Mouse (Mus musculus) c-Kit-negative CD71-positive TER-119-positive erythroid progenitor cells, embryonic 14.5 days (primary cell): ENCODE data around the gene Pex5l.

ENCODE experiments used
- DNase-seq: peaks from one replicate; pipeline ENCODE4 v3.0.0-alpha.2; 2013; ENCODE audit warnings: low read depth, low spot score

Pex5l gene

GRCm38 (mm10) chr3:33063590-33063989 lies 79.5 kb downstream of the Pex5l start:
- DNase-seq: no peak

GRCm38 (mm10) chr3:33061428-33061827 lies 81.6 kb downstream of the Pex5l start:
- no peak for DNase-seq

GRCm38 (mm10) chr3:33061016-33061415 lies 82.0 kb downstream of the Pex5l start:
- DNase-seq: no peak

- DNase-seq: no peak
These were observed 82.6 kb downstream of the Pex5l start for GRCm38 (mm10) chr3:33060343-33060937.

GRCm38 (mm10) chr3:33048304-33048703 lies 94.7 kb downstream of the Pex5l start:
- DNase-seq: no peak

GRCm38 (mm10) chr3:33044799-33045106 lies 98.3 kb downstream of the Pex5l start:
- DNase-seq: no peak

- DNase-seq: no peak
These were observed 98.9 kb downstream of the Pex5l start for GRCm38 (mm10) chr3:33043896-33044798.

- no peak for DNase-seq
These were observed 118.5 kb downstream of the Pex5l start for GRCm38 (mm10) chr3:33024566-33024965.

- no peak for DNase-seq
These were observed 139.1 kb downstream of the Pex5l start for GRCm38 (mm10) chr3:33003901-33004300.

- DNase-seq: no peak
These were observed 141.3 kb downstream of the Pex5l start for GRCm38 (mm10) chr3:33001769-33002168.

GRCm38 (mm10) chr3:33000383-33001015 lies 142.5 kb downstream of the Pex5l start:
- DNase-seq: no peak

- no peak for DNase-seq
These were observed 151.1 kb downstream of the Pex5l start for GRCm38 (mm10) chr3:32991713-32992575.

- no peak for DNase-seq
These were observed 155.2 kb downstream of the Pex5l start for GRCm38 (mm10) chr3:32987806-32988205.

- no peak for DNase-seq
These were observed 157.9 kb downstream of the Pex5l start for GRCm38 (mm10) chr3:32985141-32985540.

GRCm38 (mm10) chr3:32979981-32980380 lies 163.1 kb downstream of the Pex5l start:
- DNase-seq: no peak

GRCm38 (mm10) chr3:32979238-32979637 lies 163.8 kb downstream of the Pex5l start:
- DNase-seq: no peak

- no peak for DNase-seq
These were observed 172.8 kb downstream of the Pex5l start for GRCm38 (mm10) chr3:32970257-32970656.

- no peak for DNase-seq
These were observed 174.2 kb downstream of the Pex5l start for GRCm38 (mm10) chr3:32968671-32969425.

- no peak for DNase-seq
These were observed 177.5 kb downstream of the Pex5l start for GRCm38 (mm10) chr3:32965528-32965927.

GRCm38 (mm10) chr3:32961494-32961893 lies 181.6 kb downstream of the Pex5l start:
- DNase-seq: no peak

- DNase-seq: no peak
These were observed 191.7 kb downstream of the Pex5l start for GRCm38 (mm10) chr3:32951382-32951781.
